Mouse (Mus musculus) erythroblast, embryonic 14.5 days (primary cell): ENCODE measurements around the gene Sec31a. TPM values are rescaled to one million over a fixed set of nuclear protein-coding genes. Genes with fewer than 3 reads are reported as not detected.

Source experiments
- H3K27me3 ChIP-seq: 2 replicates; pipeline ENCODE4 v1.6.1; 2012; ENCODE audit warnings: inconsistent platforms; ENCODE audit not compliant: control insufficient read depth
- H3K36me3 ChIP-seq: 2 replicates; pipeline ENCODE4 v1.6.1; 2012; ENCODE audit warnings: mild to moderate bottlenecking, inconsistent platforms; ENCODE audit not compliant: control insufficient read depth
- H3K4me1 ChIP-seq: 2 replicates; pipeline ENCODE4 v1.6.1; 2012; ENCODE audit warnings: inconsistent platforms; ENCODE audit not compliant: control insufficient read depth
- H3K4me3 ChIP-seq: replicated peaks from 2 replicates; pipeline ENCODE3; 2012; ENCODE audit warnings: moderate library complexity, mild to moderate bottlenecking, inconsistent platforms
- H3K9me3 ChIP-seq: 2 replicates; pipeline ENCODE4 v1.6.1; 2012; ENCODE audit warnings: low read length, inconsistent platforms, mixed read lengths; ENCODE audit not compliant: control insufficient read depth
- GATA1 ChIP-seq: IDR thresholded peaks from 2 replicates; pipeline ENCODE4 v1.6.1; 2012; ENCODE audit warnings: low read length, inconsistent platforms, mixed read lengths
- TAL1 ChIP-seq: IDR thresholded peaks from 3 replicates; pipeline ENCODE4 v1.6.1; 2012; ENCODE audit warnings: low read length, inconsistent platforms, mixed read lengths
- polyA plus RNA-seq: library from polyadenylated mRNA; stranded (reverse); fragments of >175 nt; gene quantifications from 2 replicates; pipeline ENCODE4 v1.2.3, GENCODE M21; 2012

Sec31a gene
- polyA plus RNA-seq, 1 experiment: 1.7 TPM

DNA sequence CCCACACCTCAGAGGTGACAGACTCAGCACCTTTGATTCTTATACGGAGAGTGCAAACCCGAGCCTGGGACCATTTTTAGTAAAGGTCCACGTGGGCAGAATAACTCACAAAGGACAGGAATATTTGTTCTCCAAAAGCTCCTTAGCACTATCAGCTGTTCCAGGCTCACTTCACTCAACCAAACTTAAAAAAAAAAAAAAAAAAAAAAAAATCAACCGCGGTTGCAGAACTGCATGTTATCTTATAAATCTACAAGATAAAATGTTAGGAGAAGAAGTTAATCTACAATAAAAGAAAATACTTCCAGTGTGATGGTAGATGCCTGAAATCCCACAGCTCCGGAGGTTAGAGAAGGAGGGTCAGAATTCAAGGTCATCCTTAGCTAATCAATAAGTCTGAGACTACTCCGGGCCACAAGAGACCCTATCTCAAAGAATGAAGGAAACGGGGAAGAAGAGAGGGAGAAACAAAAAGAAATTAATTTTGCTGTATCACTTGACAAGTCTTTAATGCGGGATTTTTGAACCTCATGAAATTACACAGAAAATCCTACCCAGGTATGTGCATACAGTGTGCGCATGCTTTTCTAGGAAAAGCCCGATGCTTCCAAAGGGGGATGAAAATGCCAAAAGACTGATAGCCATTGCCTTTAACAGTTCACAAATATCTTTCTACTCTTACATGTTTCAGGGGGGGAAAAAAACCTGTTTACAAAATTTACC is 1.4 kb downstream of the Sec31a start:
- H3K36me3 ChIP-seq: peaks cover 16% of the 10 kb centered on the region
- H3K27me3 ChIP-seq: no peaks in the 10 kb centered on the region
- H3K4me3 ChIP-seq: peak overlapping the region; percentile 87
- H3K9me3 ChIP-seq: no peaks in the 10 kb centered on the region
- TF ChIP-seq TAL1 (no peak), GATA1 (no peak)
- H3K4me1 ChIP-seq: peaks cover 31% of the 10 kb centered on the region

DNA sequence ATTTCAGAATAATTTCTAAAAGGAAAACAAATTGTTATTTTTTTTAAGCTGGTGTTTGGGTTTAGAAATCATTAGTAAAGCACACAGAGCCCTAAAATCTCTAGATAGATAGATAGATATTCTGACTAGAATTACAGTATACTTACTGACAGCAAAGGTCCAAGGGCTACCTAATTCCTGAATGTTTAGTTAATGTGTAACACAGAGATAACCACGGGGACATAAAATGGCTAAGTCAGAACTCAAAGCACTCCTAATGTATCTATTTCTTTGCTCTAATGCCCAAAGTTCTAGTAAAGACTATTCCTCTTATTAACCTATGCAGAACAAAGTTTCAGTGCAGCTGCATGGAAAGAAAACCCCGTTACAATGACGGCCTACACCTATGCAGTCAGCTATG is 3.1 kb downstream of the Sec31a start:
- no peak for TF ChIP-seq TAL1
- TF ChIP-seq GATA1: no peak
- peaks cover 3% of the 10 kb centered on the region for H3K36me3 ChIP-seq
- H3K9me3 ChIP-seq: no peaks in the 10 kb centered on the region
- no peak overlapping the region for H3K4me3 ChIP-seq
- H3K27me3 ChIP-seq: no peaks in the 10 kb centered on the region
- H3K4me1 ChIP-seq: peaks cover 31% of the 10 kb centered on the region

GRCm38 (mm10) chr5:100410281-100410680 is 5.8 kb downstream of the Sec31a start:
- H3K36me3 ChIP-seq: peaks cover 14% of the 10 kb centered on the region
- no peaks in the 10 kb centered on the region for H3K27me3 ChIP-seq
- no peaks in the 10 kb centered on the region for H3K9me3 ChIP-seq
- peaks cover 11% of the 10 kb centered on the region for H3K4me1 ChIP-seq
- no peak overlapping the region for H3K4me3 ChIP-seq
- no peak for TF ChIP-seq TAL1
- TF ChIP-seq GATA1: no peak

GRCm38 (mm10) chr5:100408485-100408884 is 7.5 kb downstream of the Sec31a start:
- Histone ChIP-seq H3K4me1 (peaks cover 1% of the 10 kb centered on the region; the same call in 1 of the 2 replicates), H3K4me3 (no peak overlapping the region), H3K36me3 (peaks cover 27% of the 10 kb centered on the region), H3K27me3 (no peaks in the 10 kb centered on the region), H3K9me3 (no peaks in the 10 kb centered on the region)
- TF ChIP-seq TAL1: no peak
- no peak for TF ChIP-seq GATA1

DNA sequence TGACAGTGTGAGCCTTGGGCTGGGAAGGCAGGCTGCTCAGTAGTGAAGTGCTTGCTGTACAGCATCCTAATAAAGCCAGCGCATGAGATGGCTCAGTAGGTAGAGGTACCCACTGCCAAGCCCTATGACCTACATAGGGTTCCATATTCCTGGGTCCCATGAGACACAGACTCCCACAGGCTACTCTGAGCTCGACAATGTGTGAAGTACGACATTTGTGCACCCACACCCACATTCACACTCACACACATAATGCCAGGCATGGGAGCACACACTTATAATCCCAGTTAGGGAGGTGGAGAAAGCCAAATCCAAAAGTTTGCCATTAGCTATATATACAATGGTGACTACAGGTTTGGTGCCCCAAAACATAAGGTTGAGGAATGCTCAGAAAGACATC is 19.3 kb downstream of the Sec31a start:
- H3K27me3 ChIP-seq: no peaks in the 10 kb centered on the region
- no peaks in the 10 kb centered on the region for H3K9me3 ChIP-seq
- H3K4me1 ChIP-seq: no peaks in the 10 kb centered on the region
- peaks cover 59% of the 10 kb centered on the region for H3K36me3 ChIP-seq
- TF ChIP-seq TAL1 (no peak), GATA1 (no peak)
- H3K4me3 ChIP-seq: no peak overlapping the region

DNA sequence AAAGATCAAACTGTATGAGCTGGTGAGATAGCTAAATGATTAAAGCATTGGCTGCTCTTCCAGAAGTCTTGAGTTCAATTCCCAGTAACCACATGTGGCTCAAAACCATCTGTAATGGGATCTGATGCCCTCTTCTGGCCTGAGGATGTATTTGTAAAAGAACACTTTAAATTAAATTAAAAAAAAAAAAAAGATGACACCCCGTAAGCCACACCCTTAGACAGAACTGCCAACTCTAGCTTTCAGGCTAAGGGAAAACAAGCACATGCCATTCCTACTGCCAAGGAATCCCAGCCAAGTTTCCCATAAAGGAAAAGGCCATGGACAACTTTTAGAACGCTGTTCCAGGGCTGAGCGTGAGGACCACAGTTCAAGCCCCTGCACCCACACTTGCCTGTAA is 22.4 kb downstream of the Sec31a start:
- Histone ChIP-seq H3K4me3 (no peak overlapping the region), H3K36me3 (peaks cover 61% of the 10 kb centered on the region)
- no peak for TF ChIP-seq TAL1

DNA sequence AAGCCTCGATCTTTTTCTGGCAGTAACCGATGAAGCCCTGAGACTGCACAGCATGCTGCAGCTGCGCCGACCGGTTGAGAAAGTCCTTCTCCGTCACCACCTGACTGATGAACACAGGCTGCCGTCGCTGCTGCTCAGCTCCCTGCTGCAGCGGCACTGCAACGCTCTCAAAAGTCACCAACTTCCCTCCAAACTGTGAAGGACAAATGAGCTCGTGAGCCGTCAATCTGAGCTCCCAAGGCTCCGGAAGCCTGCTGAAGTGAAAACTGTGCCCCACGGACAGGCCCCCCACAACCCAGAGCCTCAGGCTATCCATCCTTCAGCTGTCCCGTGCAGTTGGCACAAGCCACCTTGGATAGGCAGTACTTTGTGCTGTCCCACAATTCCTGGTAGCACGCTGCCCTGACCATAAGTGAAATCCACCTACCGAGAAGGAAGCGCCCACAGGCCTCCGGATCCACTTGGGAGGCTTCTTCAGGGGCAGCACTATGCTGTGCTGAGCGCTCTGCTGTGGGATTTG is 23.5 kb downstream of the Sec31a start:
- TF ChIP-seq TAL1 (no peak), GATA1 (no peak)
- Histone ChIP-seq H3K9me3 (no peaks in the 10 kb centered on the region), H3K4me3 (no peak overlapping the region), H3K4me1 (no peaks in the 10 kb centered on the region), H3K27me3 (no peaks in the 10 kb centered on the region), H3K36me3 (peaks cover 61% of the 10 kb centered on the region)

More for the DNA sequence above, 22.4 kb downstream of the Sec31a start:
- no peaks in the 10 kb centered on the region for H3K4me1 ChIP-seq
- H3K9me3 ChIP-seq: no peaks in the 10 kb centered on the region
- H3K27me3 ChIP-seq: no peaks in the 10 kb centered on the region

GRCm38 (mm10) chr5:100383782-100384510 is 32.1 kb downstream of the Sec31a start:
- TF ChIP-seq TAL1 (no peak), GATA1 (no peak)
- H3K36me3 ChIP-seq: peaks cover 68% of the 10 kb centered on the region

DNA sequence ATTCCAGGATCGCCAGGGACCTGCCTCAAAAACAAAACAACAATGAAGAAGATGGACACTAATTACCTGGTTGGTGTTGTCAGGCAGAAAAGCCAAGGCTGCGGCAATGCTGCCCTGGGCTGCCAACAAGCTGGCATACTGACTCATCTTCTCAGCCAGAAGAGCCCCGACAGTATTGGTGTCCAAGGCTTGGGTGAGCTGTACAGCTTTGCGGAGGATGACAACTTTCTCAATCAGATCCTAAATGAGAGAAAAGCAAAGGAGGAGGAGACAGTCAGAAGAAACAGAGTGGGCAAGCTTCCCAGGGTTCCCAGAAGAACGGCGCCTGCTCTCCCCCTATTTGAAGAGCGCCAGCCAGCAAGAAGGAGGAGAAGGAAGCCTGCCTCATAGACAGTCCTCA is 34.9 kb downstream of the Sec31a start:
- H3K36me3 ChIP-seq: peaks cover 77% of the 10 kb centered on the region

More at GRCm38 (mm10) chr5:100383782-100384510, 32.1 kb downstream of the Sec31a start:
- Histone ChIP-seq H3K9me3 (no peaks in the 10 kb centered on the region), H3K27me3 (no peaks in the 10 kb centered on the region), H3K4me1 (no peaks in the 10 kb centered on the region), H3K4me3 (no peak overlapping the region)

More for the DNA sequence above, 34.9 kb downstream of the Sec31a start:
- Histone ChIP-seq H3K4me1 (no peaks in the 10 kb centered on the region), H3K4me3 (no peak overlapping the region), H3K9me3 (no peaks in the 10 kb centered on the region), H3K27me3 (no peaks in the 10 kb centered on the region)
- TF ChIP-seq GATA1 (no peak), TAL1 (no peak)
